Mouse (Mus musculus) heart, adult 2 months (tissue): ENCODE results near the gene Gpr35.

Experiments
- CTCF ChIP-seq: fragments of 200-600 bp; IDR thresholded peaks from 2 replicates; pipeline ENCODE4 v1.8.1; 2022; ENCODE audit warnings: antibody characterized with exemption, mild to moderate bottlenecking, moderate library complexity
- POLR2A ChIP-seq: fragments of 200-500 bp; IDR thresholded peaks from 2 replicates; pipeline ENCODE4 v1.6.1; 2011; ENCODE audit warnings: mild to moderate bottlenecking, low read depth, low read length, control low read depth; ENCODE audit not compliant: insufficient read depth

DNA sequence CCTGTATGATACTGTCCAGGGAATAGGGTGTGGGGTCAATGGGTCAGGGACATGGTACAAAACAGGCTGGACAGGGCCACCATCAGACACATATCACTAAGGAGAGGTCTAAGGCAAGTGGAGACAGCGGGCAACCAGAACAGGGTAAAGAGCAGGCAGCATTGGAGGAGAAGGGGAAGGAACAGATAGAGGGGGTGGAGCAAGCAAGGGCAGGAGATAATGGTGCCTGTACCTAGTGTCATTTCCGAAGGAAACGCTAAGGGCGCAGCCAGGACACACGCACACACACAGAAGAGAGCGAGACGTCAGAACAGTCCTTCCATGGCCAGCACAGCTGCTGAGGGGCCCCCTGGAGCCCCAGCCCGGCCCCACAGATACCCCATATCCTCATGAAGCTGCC, 75.9 kb downstream of the Gpr35 start:
- no peak for TF ChIP-seq CTCF
- no peak for TF ChIP-seq POLR2A
